8 mouse cellular contexts compared by ENCODE assay signal in genomic region chr8:70773833-70774232, GRCm38 (mm10). TPM values are rescaled to one million over a fixed set of nuclear protein-coding genes. Genes with fewer than 3 reads are reported as not detected.
DNase-seq lines count a peak whose midpoint lies in the region; ATAC-seq and TF ChIP-seq lines count a peak whose summit lies in the region.

No protein-coding gene starts in this region.

- H3K4me2 ChIP-seq in heart, postnatal 0 days (ENCODE audit: low read depth, low read length) = no peak overlapping the region

- no peak for TF ChIP-seq CTCF in heart, postnatal 0 days (IDR thresholded peaks at IDR 0.05; ENCODE audit: low read depth)

- H3K9ac ChIP-seq in heart, postnatal 0 days (replicated peaks; ENCODE audit: low read depth, low read length) = peak overlapping the region; percentile 21; the same call in 1 of the 2 replicates

- TF ChIP-seq EP300 in heart, postnatal 0 days (IDR thresholded peaks at IDR 0.05; ENCODE audit: low read depth) = no peak; the same call in 1 of the 2 replicates

- no peak overlapping the region for H3K4me3 ChIP-seq in heart, postnatal 0 days (ENCODE audit: low read depth, low read length)

- peaks cover 26% of the 10 kb centered on the region for H3K4me1 ChIP-seq in heart, postnatal 0 days (ENCODE audit: control insufficient read depth, insufficient read depth)

- H3K36me3 ChIP-seq in heart, postnatal 0 days (replicated peaks; ENCODE audit: control insufficient read depth, insufficient read depth, low read length) = peaks cover 22% of the 10 kb centered on the region

- H3K9me3 ChIP-seq in heart, postnatal 0 days (replicated peaks; ENCODE audit: control insufficient read depth, low read length) = no peaks in the 10 kb centered on the region

- 24% methylated on average over 9 of the region's 9 CpGs for WGBS in heart, postnatal 0 days

- H3K27ac ChIP-seq in heart, postnatal 0 days (ENCODE audit: low read depth) = peak overlapping the region; percentile 46; the same call in 1 of the 2 replicates

- DNase-seq in 3134 (ENCODE audit: extremely low read depth, insufficient read length, low spot score) (peak; percentile 89), NIH3T3 (ENCODE audit: low read depth) (peak; percentile 95)
- peak; percentile 85 for DNase-seq in heart, postnatal 0 days (ENCODE audit: low spot score)
- peak; percentile 91 for DNase-seq in kidney, postnatal 14 days
- DNase-seq in lung, postnatal 4 days = peak; percentile 79 to 93
- DNase-seq in urinary bladder, postnatal 36 days (ENCODE audit: low spot score in 2 of 2) = peak; percentile 68 to 86
- no peak for DNase-seq in T-cell, adult 2 months (ENCODE audit: low spot score)

- H3K27me3 ChIP-seq in heart, postnatal 0 days (ENCODE audit: control insufficient read depth, insufficient read depth, low read length) = no peaks in the 10 kb centered on the region

- 0 out of 2 replicates have a peak, but pooled peaks have one; percentile 13 for ATAC-seq in erythroid progenitor cell, adult 5-6 weeks (replicated peaks; ENCODE audit: low FRiP score, poor library complexity, severe bottlenecking)
- peak; percentile 28; the same call in 1 of the 2 replicates for ATAC-seq in heart, postnatal 0 days (ENCODE audit: insufficient read depth, low read depth)

RNA-seq across cellular contexts. Expression of gene Pik3r2, which starts 2.7 kb away (rescaled TPM):
- total RNA-seq in erythroid progenitor cell, adult 5-6 weeks (2015; ENCODE audit: low replicate concordance) = 3.8 and 5.4 TPM in 2 replicates
- total RNA-seq in erythroid progenitor cell, adult 5-6 weeks (2017; ENCODE audit: low replicate concordance) = 7.3 and 8.0 TPM in 2 replicates
- total RNA-seq in heart, postnatal 0 days (2014; rRNA removed; ENCODE audit: low replicate concordance) = 36.6 and 39.3 TPM in 2 replicates
- 30.2 and 32.5 TPM in 2 replicates for polyA plus RNA-seq in heart, postnatal 0 days (2015; fragmentation: Nextera tagmentation; extraction: Ambion mirVana)

RNA-seq across cellular contexts. Expression of gene Mpv17l2, which starts 13.1 kb away (rescaled TPM):
- total RNA-seq in erythroid progenitor cell, adult 5-6 weeks (2015; ENCODE audit: low replicate concordance) = 16.9 and 31.0 TPM in 2 replicates
- 5.1 and 30.4 TPM in 2 replicates for total RNA-seq in erythroid progenitor cell, adult 5-6 weeks (2017; ENCODE audit: low replicate concordance)
- 26.6 and 56.3 TPM in 2 replicates for total RNA-seq in heart, postnatal 0 days (2014; rRNA removed; ENCODE audit: low replicate concordance)
- 50.3 and 54.0 TPM in 2 replicates for polyA plus RNA-seq in heart, postnatal 0 days (2015; fragmentation: Nextera tagmentation; extraction: Ambion mirVana)

RNA-seq across cellular contexts. Expression of gene Rab3a, which starts 19.4 kb away (rescaled TPM):
- total RNA-seq in erythroid progenitor cell, adult 5-6 weeks (2015; ENCODE audit: low replicate concordance) = 7.1 TPM in 1 of 2 replicates, not detected in the other
- total RNA-seq in erythroid progenitor cell, adult 5-6 weeks (2017; ENCODE audit: low replicate concordance) = 2.2 and 4.9 TPM in 2 replicates
- 21.4 and 40.3 TPM in 2 replicates for total RNA-seq in heart, postnatal 0 days (2014; rRNA removed; ENCODE audit: low replicate concordance)
- polyA plus RNA-seq in heart, postnatal 0 days (2015; fragmentation: Nextera tagmentation; extraction: Ambion mirVana) = 32.7 and 32.8 TPM in 2 replicates

RNA-seq across cellular contexts. Expression of gene Mast3, which starts 31.0 kb away (rescaled TPM):
- total RNA-seq in erythroid progenitor cell, adult 5-6 weeks (2015; ENCODE audit: low replicate concordance) = 13.4 and 14.4 TPM in 2 replicates
- total RNA-seq in erythroid progenitor cell, adult 5-6 weeks (2017; ENCODE audit: low replicate concordance) = 2.7 and 3.0 TPM in 2 replicates
- 3.0 and 5.6 TPM in 2 replicates for total RNA-seq in heart, postnatal 0 days (2014; rRNA removed; ENCODE audit: low replicate concordance)
- 2.3 and 3.2 TPM in 2 replicates for polyA plus RNA-seq in heart, postnatal 0 days (2015; fragmentation: Nextera tagmentation; extraction: Ambion mirVana)

RNA-seq across cellular contexts. Expression of gene Il12rb1, which starts 34.4 kb away (rescaled TPM):
- 0.84 and 1.1 TPM in 2 replicates for total RNA-seq in erythroid progenitor cell, adult 5-6 weeks (2015; ENCODE audit: low replicate concordance)
- 0.13 and 0.53 TPM in 2 replicates for total RNA-seq in erythroid progenitor cell, adult 5-6 weeks (2017; ENCODE audit: low replicate concordance)
- 0.08 TPM in 1 of 2 replicates, not detected in the other for total RNA-seq in heart, postnatal 0 days (2014; rRNA removed; ENCODE audit: low replicate concordance)
- not detected in 2 replicates for polyA plus RNA-seq in heart, postnatal 0 days (2015; fragmentation: Nextera tagmentation; extraction: Ambion mirVana)
